Mouse (Mus musculus): ENCODE data around the gene Ggct. TPM values are rescaled to one million over a fixed set of nuclear protein-coding genes. Genes with fewer than 3 reads are reported as not detected.

The Ggct gene
- polyA plus RNA-seq, 2 experiments, result 1.1 to 4.4 TPM

GRCm38 (mm10) chr6:54997726-54998125 lies 5.0 kb upstream of the Ggct start:
- peaks cover 0 to 4% of the 10 kb centered on the region in 2 experiments; a peak in 2 of 4 replicates for H3K4me1 ChIP-seq (replicated peaks; ENCODE audit: control insufficient read depth in 2 of 2, insufficient read depth in 2 of 2, low read length in 1 of 2)
- ATAC-seq (ENCODE audit: insufficient read depth) (no peak), DNase-seq (ENCODE audit: low read depth in 3 of 3, low spot score in 3 of 3) (no peak)
- no peak for TF ChIP-seq EP300 (IDR thresholded peaks at IDR 0.05; ENCODE audit: low read depth)
- no peak for TF ChIP-seq CTCF (IDR thresholded peaks at IDR 0.05; ENCODE audit: low read depth)
- WGBS (ENCODE audit: insufficient replicate concordance), result 62% methylated on average over 6 of the region's 6 CpGs
- H3K4me3 ChIP-seq (ENCODE audit: insufficient read depth in 1 of 2, low read depth in 2 of 2, low read length in 2 of 2), result no peak overlapping the region
- no peak overlapping the region for H3K9ac ChIP-seq (replicated peaks)
- H3K27ac ChIP-seq, result no peak overlapping the region
- no peaks in the 10 kb centered on the region for H3K9me3 ChIP-seq (ENCODE audit: control insufficient read depth, low read length)
- no peaks in the 10 kb centered on the region for H3K36me3 ChIP-seq (replicated peaks; ENCODE audit: control insufficient read depth, insufficient read depth, low read depth)
- H3K4me2 ChIP-seq (ENCODE audit: low read depth), result no peak overlapping the region
- no peaks in the 10 kb centered on the region for H3K27me3 ChIP-seq (ENCODE audit: control insufficient read depth, insufficient read depth, low read length)

DNA sequence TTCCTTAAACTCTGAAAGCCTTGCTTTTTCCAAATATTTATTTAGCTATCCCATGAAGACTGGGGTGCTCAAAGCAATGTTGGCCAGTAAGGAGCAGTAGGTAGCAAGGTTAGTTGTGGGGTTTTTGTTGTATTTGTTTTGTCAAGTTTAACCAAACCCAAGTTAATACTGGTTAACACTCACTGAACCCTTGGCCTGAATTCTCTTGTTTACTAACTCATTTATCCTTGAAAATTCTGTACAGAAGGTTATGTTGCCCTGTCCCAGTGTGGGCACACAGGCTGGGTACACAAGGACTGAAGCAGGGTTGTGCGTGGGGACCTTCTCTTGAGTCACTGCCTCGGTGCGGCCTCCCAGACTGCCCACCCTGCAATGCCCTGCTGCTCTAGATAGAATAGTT lies 3.6 kb upstream of the Ggct start:
- no peak overlapping the region for H3K27ac ChIP-seq
- no peaks in the 10 kb centered on the region for H3K36me3 ChIP-seq (replicated peaks; ENCODE audit: control insufficient read depth, insufficient read depth, low read depth)
- DNase-seq (ENCODE audit: low read depth in 3 of 3, low spot score in 3 of 3) (no peak), ATAC-seq (ENCODE audit: insufficient read depth) (no peak)
- H3K4me3 ChIP-seq (ENCODE audit: insufficient read depth in 1 of 2, low read depth in 2 of 2, low read length in 2 of 2), result no peak overlapping the region
- H3K4me2 ChIP-seq (ENCODE audit: low read depth), result no peak overlapping the region
- H3K9me3 ChIP-seq (ENCODE audit: control insufficient read depth, low read length), result no peaks in the 10 kb centered on the region
- H3K27me3 ChIP-seq (ENCODE audit: control insufficient read depth, insufficient read depth, low read length), result no peaks in the 10 kb centered on the region
- TF ChIP-seq EP300 (IDR thresholded peaks at IDR 0.05; ENCODE audit: low read depth), result no peak
- TF ChIP-seq CTCF (IDR thresholded peaks at IDR 0.05; ENCODE audit: low read depth), result no peak
- H3K4me1 ChIP-seq (replicated peaks; ENCODE audit: control insufficient read depth in 2 of 2, insufficient read depth in 2 of 2, low read length in 1 of 2), result peaks cover 4 to 14% of the 10 kb centered on the region in 2 experiments
- 75% methylated on average over 3 of the region's 3 CpGs for WGBS (ENCODE audit: insufficient replicate concordance)
- no peak overlapping the region for H3K9ac ChIP-seq (replicated peaks)

DNA sequence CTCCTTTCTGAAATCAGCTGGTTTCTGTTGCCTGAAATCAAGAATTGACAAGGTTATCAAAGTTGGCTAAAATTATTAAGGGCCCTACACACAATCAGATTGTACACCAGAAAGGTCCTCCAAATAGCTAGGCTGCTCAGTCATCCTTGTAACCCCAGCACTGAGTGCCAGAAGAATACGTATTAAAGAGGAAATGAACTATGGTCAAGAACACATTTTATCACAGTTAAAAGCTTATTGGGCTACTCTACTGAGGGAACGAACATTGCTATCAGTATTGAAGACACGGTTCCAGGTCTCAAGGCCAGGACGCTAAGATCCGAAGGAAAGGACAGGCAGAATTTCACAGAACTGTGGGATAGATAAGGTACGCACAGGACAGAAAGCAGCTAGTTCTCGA lies 609 bp downstream of the Ggct start:
- Histone ChIP-seq H3K27me3 (ENCODE audit: control insufficient read depth, insufficient read depth, low read length) (no peaks in the 10 kb centered on the region), H3K9ac (replicated peaks) (peak overlapping the region; percentile 47), H3K36me3 (replicated peaks; ENCODE audit: control insufficient read depth, insufficient read depth, low read depth) (no peaks in the 10 kb centered on the region), H3K4me1 (replicated peaks; ENCODE audit: control insufficient read depth in 2 of 2, insufficient read depth in 2 of 2, low read length in 1 of 2) (peaks cover 8 to 18% of the 10 kb centered on the region in 2 experiments), H3K4me3 (ENCODE audit: insufficient read depth in 1 of 2, low read depth in 2 of 2, low read length in 2 of 2) (peak overlapping the region; percentile 57 to 61), H3K27ac (no peak overlapping the region), H3K9me3 (ENCODE audit: control insufficient read depth, low read length) (no peaks in the 10 kb centered on the region), H3K4me2 (ENCODE audit: low read depth) (peak overlapping the region; percentile 90)
- WGBS (ENCODE audit: insufficient replicate concordance), result 0% methylated on average over 7 of the region's 7 CpGs
- DNase-seq (ENCODE audit: low read depth in 3 of 3, low spot score in 3 of 3) (no peak), ATAC-seq (ENCODE audit: insufficient read depth) (no peak)
- no peak for TF ChIP-seq CTCF (IDR thresholded peaks at IDR 0.05; ENCODE audit: low read depth)
- TF ChIP-seq EP300 (IDR thresholded peaks at IDR 0.05; ENCODE audit: low read depth), result no peak

GRCm38 (mm10) chr6:54991189-54991588 lies 1.6 kb downstream of the Ggct start:
- Histone ChIP-seq H3K27me3 (ENCODE audit: control insufficient read depth, insufficient read depth, low read length) (no peaks in the 10 kb centered on the region), H3K9ac (replicated peaks) (no peak overlapping the region), H3K9me3 (ENCODE audit: control insufficient read depth, low read length) (no peaks in the 10 kb centered on the region), H3K4me2 (ENCODE audit: low read depth) (no peak overlapping the region; the same call in 1 of the 2 replicates), H3K27ac (no peak overlapping the region), H3K4me3 (ENCODE audit: insufficient read depth in 1 of 2, low read depth in 2 of 2, low read length in 2 of 2) (no peak overlapping the region), H3K4me1 (replicated peaks; ENCODE audit: control insufficient read depth in 2 of 2, insufficient read depth in 2 of 2, low read length in 1 of 2) (peaks cover 8 to 18% of the 10 kb centered on the region in 2 experiments), H3K36me3 (replicated peaks; ENCODE audit: control insufficient read depth, insufficient read depth, low read depth) (no peaks in the 10 kb centered on the region)
- ATAC-seq (ENCODE audit: insufficient read depth) (no peak), DNase-seq (ENCODE audit: low read depth in 3 of 3, low spot score in 3 of 3) (no peak)
- WGBS (ENCODE audit: insufficient replicate concordance), result 14% methylated on average over 2 of the region's 2 CpGs
- no peak for TF ChIP-seq CTCF (IDR thresholded peaks at IDR 0.05; ENCODE audit: low read depth)
- peak; percentile 19; the same call in 1 of the 2 replicates for TF ChIP-seq EP300 (IDR thresholded peaks at IDR 0.05; ENCODE audit: low read depth)

DNA sequence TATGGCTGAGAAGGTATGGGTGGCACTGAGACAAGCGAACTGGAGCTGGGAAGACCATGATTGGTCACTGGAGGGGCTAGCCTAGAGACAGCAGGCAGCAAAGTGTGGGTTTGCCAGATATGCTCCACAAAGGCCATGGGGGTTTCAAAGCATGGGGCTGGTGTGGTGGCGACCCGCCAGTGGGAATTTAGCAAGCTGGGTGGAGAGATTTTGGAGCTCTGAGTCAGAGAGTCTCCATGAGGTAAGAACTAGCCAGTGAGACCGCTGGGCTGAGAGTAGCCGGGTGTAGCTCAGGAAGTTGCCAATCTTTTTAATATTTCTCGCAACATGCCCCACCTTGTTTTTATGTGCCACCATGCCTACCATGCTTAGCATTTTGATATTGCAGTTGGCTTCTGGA lies 4.6 kb downstream of the Ggct start:
- H3K9me3 ChIP-seq (ENCODE audit: control insufficient read depth, low read length), result no peaks in the 10 kb centered on the region
- no peak overlapping the region for H3K9ac ChIP-seq (replicated peaks)
- ATAC-seq (ENCODE audit: insufficient read depth), result no peak
- DNase-seq (ENCODE audit: low read depth in 3 of 3, low spot score in 3 of 3), result no peak
- H3K27ac ChIP-seq, result no peak overlapping the region
- 73% methylated on average over 6 of the region's 6 CpGs for WGBS (ENCODE audit: insufficient replicate concordance)
- peaks cover 8 to 15% of the 10 kb centered on the region in 2 experiments for H3K4me1 ChIP-seq (replicated peaks; ENCODE audit: control insufficient read depth in 2 of 2, insufficient read depth in 2 of 2, low read length in 1 of 2)
- no peak overlapping the region for H3K4me3 ChIP-seq (ENCODE audit: insufficient read depth in 1 of 2, low read depth in 2 of 2, low read length in 2 of 2)
- H3K36me3 ChIP-seq (replicated peaks; ENCODE audit: control insufficient read depth, insufficient read depth, low read depth), result no peaks in the 10 kb centered on the region
- H3K27me3 ChIP-seq (ENCODE audit: control insufficient read depth, insufficient read depth, low read length), result no peaks in the 10 kb centered on the region
- TF ChIP-seq EP300 (IDR thresholded peaks at IDR 0.05; ENCODE audit: low read depth) (no peak), CTCF (IDR thresholded peaks at IDR 0.05; ENCODE audit: low read depth) (no peak)
- no peak overlapping the region for H3K4me2 ChIP-seq (ENCODE audit: low read depth)
